Mouse (Mus musculus): ENCODE data around the gene Ripor1.

GRCm38 (mm10) chr8:105638510-105638909, 33.5 kb downstream of the Ripor1 start:
- TF ChIP-seq CTCF (IDR thresholded peaks at IDR 0.05; ENCODE audit: extremely low read depth, insufficient read length, insufficient replicate concordance, low read depth, low read length), result no peak
- no peak for TF ChIP-seq POLR2A (IDR thresholded peaks at IDR 0.05; ENCODE audit: low read depth, low read length)
